Mouse (Mus musculus) embryonic fibroblast, embryonic 13.5 days (primary cell): ENCODE measurements around the gene Vwc2.

Experiments used
- CTCF ChIP-seq: IDR thresholded peaks from 2 replicates; pipeline ENCODE4 v1.5.1; 2011; ENCODE audit warnings: mild to moderate bottlenecking, control low read depth, low read length, moderate library complexity, borderline replicate concordance; ENCODE audit not compliant: insufficient read depth
- POLR2A ChIP-seq: IDR thresholded peaks from 2 replicates; pipeline ENCODE4 v1.6.1; 2011; ENCODE audit warnings: low read depth, mild to moderate bottlenecking, control low read depth, low read length, moderate library complexity

DNA sequence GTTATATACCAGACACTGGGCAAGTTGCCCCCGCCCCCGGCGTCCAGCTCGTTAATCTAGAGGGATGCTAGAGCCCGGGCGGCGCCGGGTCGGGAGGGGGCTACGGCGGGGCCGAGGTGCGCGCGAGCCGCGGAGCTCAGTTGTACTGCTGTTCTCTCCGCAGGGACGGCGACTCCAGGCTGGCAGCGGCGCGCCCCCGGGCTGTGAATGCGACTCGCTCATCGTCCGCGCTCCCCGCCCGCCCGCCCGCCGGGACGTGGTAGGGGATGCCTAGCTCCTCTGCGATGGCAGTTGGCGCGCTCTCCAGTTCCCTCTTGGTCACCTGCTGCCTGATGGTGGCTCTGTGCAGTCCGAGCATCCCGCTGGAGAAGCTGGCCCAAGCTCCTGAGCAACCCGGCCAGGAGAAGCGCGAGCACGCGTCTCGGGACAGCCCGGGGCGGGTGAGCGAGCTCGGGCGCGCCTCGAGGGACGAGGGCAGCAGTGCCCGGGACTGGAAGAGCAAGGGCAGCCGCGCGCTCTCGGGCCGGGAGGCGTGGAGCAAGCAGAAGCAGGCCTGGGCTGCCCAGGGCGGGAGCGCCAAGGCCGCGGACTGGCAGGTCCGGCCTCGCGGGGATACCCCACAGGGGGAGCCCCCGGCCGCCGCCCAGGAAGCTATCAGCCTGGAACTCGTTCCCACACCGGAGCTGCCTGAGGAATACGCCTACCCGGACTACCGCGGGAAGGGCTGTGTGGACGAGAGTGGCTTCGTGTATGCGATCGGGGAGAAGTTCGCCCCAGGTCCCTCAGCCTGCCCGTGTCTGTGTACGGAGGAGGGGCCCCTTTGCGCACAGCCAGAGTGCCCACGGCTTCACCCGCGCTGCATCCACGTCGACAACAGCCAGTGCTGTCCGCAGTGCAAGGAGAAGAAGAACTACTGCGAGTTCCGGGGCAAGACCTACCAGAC, 1.9 kb downstream of the Vwc2 start:
- TF ChIP-seq CTCF (no peak), POLR2A (no peak)
